Comparison of ENCODE assay signal across 15 mouse cellular contexts in the genomic region with DNA sequence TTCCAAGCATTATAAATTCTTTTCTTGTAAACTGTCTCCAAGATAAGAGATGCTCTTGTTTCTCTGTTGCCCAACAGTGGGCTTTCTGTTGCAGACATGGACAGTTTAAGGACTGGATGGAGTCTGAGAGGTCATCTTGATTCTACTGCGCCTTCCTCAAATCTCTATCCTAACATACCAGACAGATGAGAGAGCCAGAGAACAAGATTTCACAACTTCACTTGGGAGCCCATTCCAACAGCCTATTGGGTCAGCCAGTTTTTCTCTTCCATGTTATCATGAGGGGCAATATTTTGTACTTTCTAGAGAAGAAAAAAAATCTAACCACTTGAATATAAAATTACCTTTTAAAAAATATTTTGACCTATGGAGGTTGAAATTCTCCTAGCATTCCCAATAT.
"Had no signal": no experiment of that assay in that cellular context is flagged by ENCODE, and none has a peak within 500 bp of the region (broad histone marks: within the 10 kb centered on the region; RNA-seq: fewer than 3 reads in every experiment).

No protein-coding gene starts in this region.

- DNase-seq: kidney, adult 11 months; kidney, adult 8-10 months; kidney, postnatal 10 days; kidney, postnatal 36 days; layer of hippocampus, postnatal 36 days; liver, embryonic 13.5 days; lung, postnatal 14 days; midbrain, embryonic 14.5 days; thymus, adult 2 months; thymus, postnatal 14 days; thymus, postnatal 4 days had no signal

- H3K9me3 ChIP-seq: kidney, embryonic 15.5 days; liver, embryonic 13.5 days; lung, embryonic 15.5 days had no signal

- H3K27me3 ChIP-seq: kidney, embryonic 15.5 days; liver, embryonic 13.5 days; lung, embryonic 15.5 days had no signal

- H3K36me3 ChIP-seq: kidney, embryonic 15.5 days; liver, embryonic 13.5 days; lung, embryonic 15.5 days had no signal

- H3K4me3 ChIP-seq: kidney, embryonic 15.5 days; left cerebral cortex, adult 2 months; liver, embryonic 13.5 days; lung, embryonic 15.5 days had no signal

- H3K27ac ChIP-seq: kidney, embryonic 15.5 days; left cerebral cortex, adult 2 months; liver, embryonic 13.5 days; lung, embryonic 15.5 days; stomach, postnatal 0 days had no signal

- H3K4me1 ChIP-seq: kidney, embryonic 15.5 days; liver, embryonic 13.5 days; lung, embryonic 15.5 days had no signal
